Mouse (Mus musculus): ENCODE measurements around the gene Sox6. TPM values are rescaled to one million over a fixed set of nuclear protein-coding genes. Genes with fewer than 3 reads are reported as not detected.

The Sox6 gene
- polyA plus RNA-seq (2014; fragmentation: Illumina TruSeq; extraction: RNeasy Lipid Tissue Mini Kit (QIAGEN cat#74804); ENCODE audit: low read depth, low replicate concordance) = 24.4 TPM

DNA sequence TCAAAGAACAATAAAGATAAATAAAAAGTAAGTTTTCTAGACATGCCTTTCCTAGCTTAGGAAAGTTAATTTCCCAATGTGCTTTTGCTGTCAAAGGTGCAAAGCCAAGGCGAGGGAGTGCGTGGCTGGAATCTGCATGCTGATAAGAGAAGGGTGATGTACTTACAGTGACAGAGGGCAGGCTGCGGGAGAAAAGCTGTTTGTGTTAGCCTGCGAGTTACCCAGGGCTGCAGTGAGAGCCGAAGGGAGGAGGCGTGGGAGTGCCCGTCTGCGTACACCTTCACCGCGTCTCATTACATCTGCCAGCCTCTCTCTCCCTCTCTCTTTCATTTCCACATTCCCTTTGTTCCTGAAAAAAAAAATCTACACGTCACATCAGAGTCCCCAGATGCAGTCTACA is at the start of gene Sox6:
Gene Sox6 (minus strand): TSS at position 286 of the 400 bp plus-strand sequence.

DNA sequence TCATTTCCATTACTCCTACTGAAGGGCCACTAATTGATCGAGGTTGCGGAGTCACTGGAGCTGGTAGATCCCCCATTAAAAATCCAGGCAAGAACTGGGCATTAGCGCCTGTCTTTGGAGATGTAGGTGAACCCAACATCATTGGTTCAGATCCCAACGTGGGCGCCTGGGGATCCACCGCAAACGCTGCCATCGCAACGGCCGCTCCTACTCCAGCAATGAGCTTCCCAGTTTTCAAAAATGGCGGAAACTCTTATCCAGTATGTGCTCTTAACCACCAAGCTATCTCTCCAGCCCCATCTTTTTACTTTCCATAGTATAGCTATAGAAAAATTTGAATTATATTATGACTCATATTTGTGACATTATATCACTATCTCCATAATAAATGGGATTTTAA is 45.8 kb upstream of the Sox6 start, which contains the start of gene Gm4353:
Gene Gm4353 (minus strand): TSS at position 270 of the 400 bp plus-strand sequence.

DNA sequence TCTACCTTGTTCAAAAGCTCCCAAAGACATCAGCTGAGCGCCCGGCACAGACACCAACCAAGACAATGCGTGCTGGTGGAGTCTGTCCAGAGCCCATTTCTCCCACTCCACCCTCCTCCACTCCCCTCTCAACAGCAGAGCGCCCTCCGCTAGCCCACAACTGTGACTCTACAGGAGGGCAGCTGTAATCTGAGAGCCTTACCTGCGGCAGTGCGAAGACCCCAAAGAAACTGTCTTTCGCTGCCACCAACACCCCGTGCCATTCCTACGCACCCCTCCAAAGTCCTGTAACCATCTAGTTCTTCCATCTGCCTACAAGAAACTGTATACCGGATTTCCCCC is 571 bp upstream of the Sox6 start, which contains the start of gene 1110004F10Rik:
Gene 1110004F10Rik (plus strand): TSS at position 202 of the 342 bp plus-strand sequence.

Other genes starting within 250 kb of the Sox6 start
- 145 TPM for gene 1110004F10Rik, start 601 bp upstream of the Sox6 start, polyA plus RNA-seq (2014; fragmentation: Illumina TruSeq; extraction: RNeasy Lipid Tissue Mini Kit (QIAGEN cat#74804); ENCODE audit: low read depth, low replicate concordance)
- gene Gm4353, start 45.8 kb upstream of the Sox6 start, polyA plus RNA-seq (2014; fragmentation: Illumina TruSeq; extraction: RNeasy Lipid Tissue Mini Kit (QIAGEN cat#74804); ENCODE audit: low read depth, low replicate concordance) = not detected